Mouse (Mus musculus) liver, embryonic 14.5 days (tissue): ENCODE measurements around the gene Gm5751. TPM values are rescaled to one million over a fixed set of nuclear protein-coding genes. Genes with fewer than 3 reads are reported as not detected.
A peak's percentile ranks its signal among the peaks of the same experiment; 100 is the strongest.

ENCODE experiments used
- ATAC-seq: fragments of 200-750 bp; cut with Nextera tagmentation; 2 replicates; pipeline ENCODE4 v1.8.0; 2017; ENCODE audit warnings: moderate number of reproducible peaks, mild to moderate bottlenecking, moderate library complexity; ENCODE audit not compliant: insufficient read depth
- DNase-seq, 3 experiments: peaks; one replicate each; pipeline ENCODE4 v3.0.0-alpha.2; 2012 to 2013; ENCODE audit warnings: low read depth in 3 of 3, low spot score in 3 of 3
- H3K27ac ChIP-seq: fragments of 300-500 bp; sonication (generic); 2 replicates; pipeline ENCODE4 v1.5.1; 2014; ENCODE audit warnings: moderate library complexity, mild to moderate bottlenecking, control low read depth, inconsistent platforms
- H3K27me3 ChIP-seq: fragments of 300-500 bp; sonication (generic); 2 replicates; pipeline ENCODE4 v1.6.1; 2014; ENCODE audit warnings: mild to moderate bottlenecking, low read length, moderate library complexity; ENCODE audit not compliant: control insufficient read depth, insufficient read depth
- H3K36me3 ChIP-seq: fragments of 300-500 bp; sonication (generic); replicated peaks from 2 replicates; pipeline ENCODE4 v1.6.1; 2014; ENCODE audit warnings: low read depth; ENCODE audit not compliant: control insufficient read depth, insufficient read depth
- H3K4me1 ChIP-seq, 2 experiments: fragments of 200-500 bp in 1 of 2; fragments of 300-500 bp in 1 of 2; sonication (generic) in 1 of 2; replicated peaks; 2 replicates each; pipeline ENCODE4 v1.6.1; 2012 to 2014; ENCODE audit warnings: antibody characterized with exemption in 1 of 2, inconsistent platforms in 1 of 2, low read length in 1 of 2; ENCODE audit not compliant: control insufficient read depth in 2 of 2, insufficient read depth in 2 of 2
- H3K4me2 ChIP-seq: fragments of 300-500 bp; sonication (generic); 2 replicates; pipeline ENCODE4 v1.6.1; 2014; ENCODE audit warnings: low read depth, mild to moderate bottlenecking, control low read depth, moderate library complexity
- H3K4me3 ChIP-seq, 2 experiments: fragments of 200-500 bp in 1 of 2; fragments of 300-500 bp in 1 of 2; sonication (generic) in 1 of 2; 2 replicates each; pipeline ENCODE4 v1.5.1; 2012 to 2014; ENCODE audit warnings: low read depth in 2 of 2, low read length in 2 of 2, mild to moderate bottlenecking in 2 of 2, control low read depth in 1 of 2, inconsistent platforms in 1 of 2, moderate library complexity in 1 of 2; ENCODE audit not compliant: insufficient read depth in 1 of 2
- H3K9ac ChIP-seq: fragments of 300-500 bp; sonication (generic); replicated peaks from 2 replicates; pipeline ENCODE4 v1.6.1; 2014; ENCODE audit warnings: mild to moderate bottlenecking, control low read depth, moderate library complexity
- H3K9me3 ChIP-seq: fragments of 300-500 bp; sonication (generic); 2 replicates; pipeline ENCODE4 v1.6.1; 2016; ENCODE audit warnings: low read length, mixed read lengths; ENCODE audit not compliant: control insufficient read depth
- CTCF ChIP-seq: IDR thresholded peaks from 2 replicates; pipeline ENCODE4 v1.5.1; 2016; ENCODE audit warnings: antibody characterized with exemption, low read depth, control low read depth
- EP300 ChIP-seq: IDR thresholded peaks from 2 replicates; pipeline ENCODE4 v1.6.1; 2016; ENCODE audit warnings: antibody characterized with exemption, low read depth
- WGBS: fragments of 180-500 bp; shearing (Covaris S2); extraction: QIAGEN DNeasy Blood & Tissue Kit; methylation state at CpG from one replicate; pipeline ENCODE4 v1.1.7; 2014; ENCODE audit not compliant: insufficient replicate concordance; 5-methylcytosine and 5-hydroxymethylcytosine counted together
- polyA plus RNA-seq, 2 experiments: library from polyadenylated mRNA; depleted of rRNA in 1 of 2; stranded (reverse) in 1 of 2; unstranded in 1 of 2; fragments of >200 nt; fragmentation: Nextera tagmentation in 1 of 2; extraction: Ambion mirVana in 1 of 2; gene quantifications; 2 replicates each; pipeline versions ENCODE4 v1.2.1 to v1.2.3; 2012 to 2014

Gene Gm5751
- polyA plus RNA-seq, 2 experiments, result not detected

- H3K4me1 ChIP-seq, result no peaks in the 10 kb centered on the region
- H3K36me3 ChIP-seq, result no peaks in the 10 kb centered on the region
- no peak for TF ChIP-seq CTCF
- TF ChIP-seq EP300, result no peak
- no peak for DNase-seq
- H3K4me2 ChIP-seq, result no peak overlapping the region
- H3K9ac ChIP-seq, result no peak overlapping the region
- no peak for ATAC-seq
- H3K27me3 ChIP-seq, result no peaks in the 10 kb centered on the region
- H3K27ac ChIP-seq, result no peak overlapping the region
- no peak overlapping the region for H3K4me3 ChIP-seq
- H3K9me3 ChIP-seq, result no peaks in the 10 kb centered on the region
- WGBS, result 53% methylated on average over 4 of the region's 4 CpGs
Observed at GRCm38 (mm10) chrX:8884336-8884735, 10.3 kb downstream of the Gm5751 start.

- Histone ChIP-seq H3K9ac (no peak overlapping the region), H3K9me3 (no peaks in the 10 kb centered on the region), H3K27me3 (peaks cover 28% of the 10 kb centered on the region), H3K4me3 (no peak overlapping the region), H3K4me2 (no peak overlapping the region), H3K27ac (no peak overlapping the region), H3K4me1 (no peaks in the 10 kb centered on the region), H3K36me3 (no peaks in the 10 kb centered on the region)
- WGBS, result 49% methylated on average over 3 of the region's 9 CpGs
- ATAC-seq, result no peak
- TF ChIP-seq CTCF (no peak), EP300 (no peak)
- DNase-seq, result no peak
Observed at GRCm38 (mm10) chrX:8891975-8892342, 17.9 kb downstream of the Gm5751 start.

- Histone ChIP-seq H3K27ac (no peak within 1 kb of the TSS), H3K27me3 (peaks cover 28% of the 10 kb centered on the region), H3K4me1 (no peaks in the 10 kb centered on the region), H3K9me3 (no peaks in the 10 kb centered on the region), H3K4me2 (peak within 1 kb of the TSS; percentile 39), H3K9ac (no peak within 1 kb of the TSS), H3K4me3 (peak within 1 kb of the TSS; percentile 30 to 37), H3K36me3 (no peaks in the 10 kb centered on the region)
- WGBS, result 15% methylated on average over 80 of the region's 95 CpGs
- ATAC-seq (peak; percentile 65), DNase-seq (no peak)
- TF ChIP-seq CTCF (no peak), EP300 (no peak)
Observed at GRCm38 (mm10) chrX:8892343-8893155, 18.5 kb downstream of the Gm5751 start, which contains the start of gene B630019K06Rik. B630019K06Rik (plus strand) TSS chrX:8892382.

GRCm38 (mm10) chrX:8893182-8893651, 19.2 kb downstream of the Gm5751 start:
- TF ChIP-seq CTCF (no peak), EP300 (no peak)
- Histone ChIP-seq H3K9me3 (no peaks in the 10 kb centered on the region), H3K4me3 (peak overlapping the region; percentile 19 to 37; a peak in 3 of 4 replicates), H3K9ac (no peak overlapping the region), H3K27me3 (peaks cover 28% of the 10 kb centered on the region), H3K36me3 (no peaks in the 10 kb centered on the region), H3K4me2 (peak overlapping the region; percentile 33), H3K27ac (no peak overlapping the region), H3K4me1 (no peaks in the 10 kb centered on the region)
- DNase-seq (no peak), ATAC-seq (no peak)
- 11% methylated on average over 31 of the region's 42 CpGs for WGBS

GRCm38 (mm10) chrX:8900823-8901222, 26.8 kb downstream of the Gm5751 start:
- TF ChIP-seq CTCF, result no peak
- no peak for TF ChIP-seq EP300

More at GRCm38 (mm10) chrX:8900823-8901222, 26.8 kb downstream of the Gm5751 start:
- Histone ChIP-seq H3K27ac (no peak overlapping the region), H3K4me2 (no peak overlapping the region), H3K4me3 (no peak overlapping the region), H3K36me3 (no peaks in the 10 kb centered on the region), H3K9ac (no peak overlapping the region), H3K4me1 (no peaks in the 10 kb centered on the region), H3K27me3 (no peaks in the 10 kb centered on the region), H3K9me3 (no peaks in the 10 kb centered on the region)
- 45% methylated on average over 4 of the region's 4 CpGs for WGBS
- ATAC-seq (no peak), DNase-seq (no peak)
